Mouse (Mus musculus) gastrocnemius, postnatal 14 days (tissue): ENCODE data around the gene Gm5724. TPM values are rescaled to one million over a fixed set of nuclear protein-coding genes. Genes with fewer than 3 reads are reported as not detected.

Source experiments
- DNase-seq: peaks from one replicate; pipeline ENCODE4 v3.0.0; 2021; ENCODE audit warnings: mixed read lengths
- intact Hi-C: fragments of 180-260 bp; cut with DNase I; formaldehyde crosslinking; loops from one replicate; pipeline ENCODE4 v1.15.1; 2025; ENCODE audit warnings: low total_unique reads
- long read RNA-seq, 2 experiments: library from polyadenylated mRNA; stranded (forward); transcript quantifications; one replicate each; pipeline ENCODE4 v2.0.0; 2021
- total RNA-seq, 2 experiments: library from RNA; stranded (reverse); gene quantifications; 2 replicates each; pipeline ENCODE4 v1.2.3; 2021

Gene Gm5724
- total RNA-seq: not detected
- long read RNA-seq, experiment 1: 0 reads
- long read RNA-seq, experiment 2: 0 reads

DNA sequence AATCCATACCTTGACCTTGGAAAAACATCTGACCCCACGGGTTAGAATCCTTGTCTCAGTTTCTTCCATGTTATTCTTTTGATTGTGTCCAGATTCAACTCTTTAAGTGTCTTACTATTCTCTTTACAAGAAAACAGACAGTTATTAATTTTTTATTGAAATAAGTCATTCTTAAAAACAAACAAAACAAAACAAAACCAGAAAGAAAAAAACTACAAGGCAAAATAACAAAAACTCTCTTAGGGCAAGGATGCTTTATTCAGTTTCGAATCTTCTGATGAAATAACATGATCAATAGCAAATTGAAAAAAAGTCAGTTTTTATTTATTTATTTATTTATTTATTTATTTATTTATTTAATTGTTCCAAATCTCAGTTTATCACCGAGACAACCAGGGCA is at the start of gene Gm5724:
TSS of gene Gm5724 (minus strand) at position 101 of the 400 bp plus-strand sequence.
- intact Hi-C loops: no loop called here
- DNase-seq: no peak

DNA sequence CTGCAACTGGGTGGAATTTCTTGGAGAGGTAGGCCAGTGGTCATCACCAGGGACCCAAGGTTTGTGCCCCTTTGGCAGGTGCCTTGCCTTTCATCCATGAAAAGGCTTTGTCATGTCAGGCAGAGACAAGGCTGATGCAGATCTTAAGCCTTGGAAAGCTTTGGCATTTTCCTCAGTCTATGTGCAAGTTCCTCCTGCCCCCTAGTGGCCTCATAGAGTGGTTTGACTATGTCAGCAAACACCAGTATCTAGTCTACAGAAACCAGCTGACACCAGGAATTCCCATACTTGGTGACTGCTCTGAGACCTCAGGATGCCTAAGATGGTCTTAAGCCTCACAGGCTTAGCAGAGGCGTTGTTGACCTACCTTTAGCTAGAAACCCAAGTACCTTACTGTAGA is 24.2 kb upstream of the Gm5724 start:
- no peak for DNase-seq

DNA sequence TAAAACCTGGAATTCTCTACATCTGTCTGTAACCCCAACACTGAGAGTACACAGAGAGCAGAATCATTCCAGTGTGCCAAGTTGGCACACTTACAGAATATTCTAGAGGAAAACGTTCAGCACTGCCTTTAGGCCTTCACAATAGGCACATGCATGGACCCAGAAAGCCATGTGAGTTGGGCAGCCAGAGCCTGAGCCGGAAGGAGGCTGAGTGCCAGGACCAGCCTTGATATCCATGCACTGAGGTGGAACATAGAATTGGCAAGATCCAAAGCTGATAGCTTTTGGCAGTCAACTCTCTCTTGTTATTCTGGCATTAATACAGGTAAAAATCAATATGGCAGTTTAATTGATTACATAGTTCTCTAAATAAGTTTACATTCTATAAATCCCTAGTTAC is 866 bp upstream of the Gm5724 start:
- intact Hi-C loops: no loop called here
- no peak for DNase-seq

More for the DNA sequence above, 24.2 kb upstream of the Gm5724 start:
- intact Hi-C loops: no loop called here

DNA sequence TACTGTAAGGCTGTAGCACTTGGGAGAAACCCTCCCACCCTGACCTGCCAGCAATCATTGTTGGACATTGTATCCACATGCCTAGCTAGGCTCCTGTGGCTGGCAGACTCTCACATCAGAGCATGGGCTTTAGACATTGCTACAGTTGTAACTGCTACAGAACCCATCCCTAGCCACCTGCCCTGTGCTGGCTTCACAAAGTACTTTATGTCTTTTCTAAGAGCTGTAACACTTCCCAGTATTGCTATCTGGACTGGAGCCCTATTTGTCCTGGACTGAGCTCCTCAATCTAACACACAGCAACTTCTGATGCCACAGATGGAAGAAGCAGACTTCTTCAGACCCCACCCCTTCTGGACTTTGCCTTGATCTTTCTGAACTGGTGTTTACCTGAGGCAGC is 82.4 kb downstream of the Gm5724 start:
- intact Hi-C loops: no loop called here
- DNase-seq: no peak

DNA sequence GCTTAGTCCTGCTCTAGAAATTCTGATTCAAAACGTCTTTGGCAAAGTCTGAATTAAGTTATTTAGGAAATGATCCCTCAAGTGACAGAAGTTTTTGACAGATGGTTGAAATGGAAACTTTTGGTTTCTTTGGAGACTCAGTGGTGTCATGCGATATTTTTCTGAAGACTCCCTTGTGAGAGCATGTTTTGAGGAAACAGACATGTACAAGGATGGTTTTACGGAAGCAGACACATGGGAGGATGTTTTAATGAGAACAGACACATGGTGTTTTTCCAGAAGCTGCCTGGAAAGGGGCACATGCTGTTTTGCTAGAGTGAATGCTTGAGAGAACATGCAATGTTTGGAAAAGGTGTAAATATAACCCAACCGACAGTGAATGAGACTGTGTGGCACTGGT is 86.6 kb downstream of the Gm5724 start:
- intact Hi-C loops: no loop called here
- DNase-seq: no peak

Other genes with a start within 250 kb of the Gm5724 start
- under 1 TPM; 0.08 to 0.11 TPM for gene Slco1c1, start 249.4 kb downstream of the Gm5724 start, total RNA-seq
- gene Slco1b2, start 144.3 kb downstream of the Gm5724 start, total RNA-seq: not detected
- gene Slco1a4, start 82.4 kb upstream of the Gm5724 start, total RNA-seq: under 1 TPM; 0.42 to 0.49 TPM
- not detected for gene Slco1a1, start 173.2 kb upstream of the Gm5724 start, total RNA-seq
- not detected for gene Gm6614, start 237.6 kb upstream of the Gm5724 start, total RNA-seq